Mouse (Mus musculus): Measurements from ENCODE around the gene Filip1. TPM values are rescaled to one million over a fixed set of nuclear protein-coding genes. Genes with fewer than 3 reads are reported as not detected.
A peak's percentile ranks its signal among the peaks of the same experiment; 100 is the strongest.

The Filip1 gene
- polyA plus RNA-seq, 1 experiment from 2014 or later: 4.0 TPM

- H3K27ac ChIP-seq (ENCODE audit: low read length): no peak overlapping the region
- H3K4me3 ChIP-seq (ENCODE audit: low read depth, low read length): no peak overlapping the region
- no peak overlapping the region for H3K4me2 ChIP-seq (ENCODE audit: low read length)
- H3K4me1 ChIP-seq (ENCODE audit: control insufficient read depth, insufficient read depth, low read length): no peaks in the 10 kb centered on the region
- no peaks in the 10 kb centered on the region for H3K27me3 ChIP-seq (ENCODE audit: control insufficient read depth, insufficient read depth, low read depth, low read length)
- no peaks in the 10 kb centered on the region for H3K9me3 ChIP-seq (replicated peaks; ENCODE audit: control insufficient read depth, low read length, poor library complexity, severe bottlenecking)
- H3K9ac ChIP-seq (ENCODE audit: low read depth, low read length): no peak overlapping the region
- H3K36me3 ChIP-seq (ENCODE audit: control insufficient read depth, insufficient read depth, low read length): no peaks in the 10 kb centered on the region
- WGBS: 65% methylated on average over 10 of the region's 10 CpGs
- peak; percentile 67; the same call in 1 of the 2 replicates for ATAC-seq
Measured at GRCm38 (mm10) chr9:79918325-79919117, 94.1 kb downstream of the Filip1 start.

DNA sequence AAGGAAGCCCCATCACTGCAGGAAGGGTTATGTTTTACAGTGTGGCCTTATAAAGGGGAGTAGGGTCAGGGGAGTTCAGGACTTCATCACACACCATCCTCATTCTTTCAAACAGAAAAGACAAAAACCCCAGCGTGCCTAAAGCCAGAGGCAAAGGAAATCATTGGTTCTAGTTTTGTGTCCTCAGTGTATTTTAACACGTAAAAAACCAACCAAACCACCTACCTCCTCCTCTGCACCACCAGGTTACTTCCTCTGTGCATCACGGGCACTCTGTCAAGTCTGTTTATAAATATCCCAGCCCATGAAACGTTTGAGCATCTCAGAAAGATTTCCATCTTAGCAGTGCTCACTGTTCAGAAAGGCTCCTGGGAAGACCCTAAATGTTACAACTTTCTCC is 98.4 kb downstream of the Filip1 start:
- no peak for ATAC-seq
- no peak overlapping the region for H3K4me3 ChIP-seq (ENCODE audit: low read depth, low read length)
- 47% methylated on average over 4 of the region's 4 CpGs for WGBS

DNA sequence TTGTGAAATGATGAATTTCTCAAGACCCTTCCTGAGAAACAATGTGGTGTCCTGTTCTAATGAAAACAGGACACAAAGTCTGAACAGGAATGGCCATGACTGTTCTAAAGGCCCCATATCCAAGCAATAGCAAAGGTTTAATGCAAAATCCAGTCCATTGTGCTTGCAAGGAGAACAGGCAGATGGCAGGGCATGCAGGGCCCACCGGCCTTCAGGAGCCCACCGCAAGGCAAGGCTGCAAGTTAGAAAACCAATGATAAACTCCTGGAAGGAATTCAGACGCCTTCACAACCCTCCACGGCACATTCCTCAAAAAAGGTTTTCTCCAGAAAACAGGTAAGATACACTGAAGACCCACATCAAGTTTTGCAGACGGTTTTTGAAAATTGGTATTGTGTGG is 99.7 kb downstream of the Filip1 start:
- Histone ChIP-seq H3K9ac (ENCODE audit: low read depth, low read length) (no peak overlapping the region), H3K4me3 (ENCODE audit: low read depth, low read length) (no peak overlapping the region), H3K27me3 (ENCODE audit: control insufficient read depth, insufficient read depth, low read depth, low read length) (no peaks in the 10 kb centered on the region), H3K4me2 (ENCODE audit: low read length) (no peak overlapping the region), H3K4me1 (ENCODE audit: control insufficient read depth, insufficient read depth, low read length) (no peaks in the 10 kb centered on the region), H3K9me3 (replicated peaks; ENCODE audit: control insufficient read depth, low read length, poor library complexity, severe bottlenecking) (no peaks in the 10 kb centered on the region), H3K27ac (ENCODE audit: low read length) (no peak overlapping the region), H3K36me3 (ENCODE audit: control insufficient read depth, insufficient read depth, low read length) (no peaks in the 10 kb centered on the region)
- WGBS: 87% methylated on average over 5 of the region's 5 CpGs
- no peak for ATAC-seq

More for the DNA sequence above, 98.4 kb downstream of the Filip1 start:
- no peaks in the 10 kb centered on the region for H3K36me3 ChIP-seq (ENCODE audit: control insufficient read depth, insufficient read depth, low read length)
- H3K9me3 ChIP-seq (replicated peaks; ENCODE audit: control insufficient read depth, low read length, poor library complexity, severe bottlenecking): no peaks in the 10 kb centered on the region
- H3K4me2 ChIP-seq (ENCODE audit: low read length): no peak overlapping the region
- no peak overlapping the region for H3K9ac ChIP-seq (ENCODE audit: low read depth, low read length)
- no peak overlapping the region for H3K27ac ChIP-seq (ENCODE audit: low read length)
- no peaks in the 10 kb centered on the region for H3K4me1 ChIP-seq (ENCODE audit: control insufficient read depth, insufficient read depth, low read length)
- no peaks in the 10 kb centered on the region for H3K27me3 ChIP-seq (ENCODE audit: control insufficient read depth, insufficient read depth, low read depth, low read length)

- Histone ChIP-seq H3K27me3 (ENCODE audit: control insufficient read depth, insufficient read depth, low read depth, low read length) (no peaks in the 10 kb centered on the region), H3K4me1 (ENCODE audit: control insufficient read depth, insufficient read depth, low read length) (no peaks in the 10 kb centered on the region), H3K4me3 (ENCODE audit: low read depth, low read length) (no peak overlapping the region), H3K27ac (ENCODE audit: low read length) (no peak overlapping the region), H3K4me2 (ENCODE audit: low read length) (no peak overlapping the region), H3K9ac (ENCODE audit: low read depth, low read length) (no peak overlapping the region), H3K36me3 (ENCODE audit: control insufficient read depth, insufficient read depth, low read length) (no peaks in the 10 kb centered on the region), H3K9me3 (replicated peaks; ENCODE audit: control insufficient read depth, low read length, poor library complexity, severe bottlenecking) (no peaks in the 10 kb centered on the region)
- no peak for ATAC-seq
- WGBS: 96% methylated on average over 3 of the region's 3 CpGs
Measured at GRCm38 (mm10) chr9:79910166-79910565, 102.5 kb downstream of the Filip1 start.

GRCm38 (mm10) chr9:79898815-79899214 is 113.8 kb downstream of the Filip1 start:
- Histone ChIP-seq H3K4me2 (ENCODE audit: low read length) (no peak overlapping the region), H3K27ac (ENCODE audit: low read length) (no peak overlapping the region), H3K27me3 (ENCODE audit: control insufficient read depth, insufficient read depth, low read depth, low read length) (no peaks in the 10 kb centered on the region), H3K4me3 (ENCODE audit: low read depth, low read length) (no peak overlapping the region), H3K36me3 (ENCODE audit: control insufficient read depth, insufficient read depth, low read length) (no peaks in the 10 kb centered on the region), H3K9ac (ENCODE audit: low read depth, low read length) (no peak overlapping the region), H3K9me3 (replicated peaks; ENCODE audit: control insufficient read depth, low read length, poor library complexity, severe bottlenecking) (no peaks in the 10 kb centered on the region), H3K4me1 (ENCODE audit: control insufficient read depth, insufficient read depth, low read length) (no peaks in the 10 kb centered on the region)
- WGBS: 86% methylated on average over 3 of the region's 3 CpGs
- ATAC-seq: no peak

GRCm38 (mm10) chr9:79894665-79895064 is 118.0 kb downstream of the Filip1 start:
- no peaks in the 10 kb centered on the region for H3K9me3 ChIP-seq (replicated peaks; ENCODE audit: control insufficient read depth, low read length, poor library complexity, severe bottlenecking)
- no peaks in the 10 kb centered on the region for H3K27me3 ChIP-seq (ENCODE audit: control insufficient read depth, insufficient read depth, low read depth, low read length)
- no peak for ATAC-seq
- no peak overlapping the region for H3K4me3 ChIP-seq (ENCODE audit: low read depth, low read length)
- H3K4me1 ChIP-seq (ENCODE audit: control insufficient read depth, insufficient read depth, low read length): peaks cover 4% of the 10 kb centered on the region; the same call in 1 of the 2 replicates
- no peak overlapping the region for H3K9ac ChIP-seq (ENCODE audit: low read depth, low read length)
- no peak overlapping the region for H3K27ac ChIP-seq (ENCODE audit: low read length)
- 87% methylated on average over 5 of the region's 5 CpGs for WGBS
- H3K4me2 ChIP-seq (ENCODE audit: low read length): no peak overlapping the region
- H3K36me3 ChIP-seq (ENCODE audit: control insufficient read depth, insufficient read depth, low read length): no peaks in the 10 kb centered on the region

GRCm38 (mm10) chr9:79893841-79894612 is 118.6 kb downstream of the Filip1 start:
- Histone ChIP-seq H3K27ac (ENCODE audit: low read length) (no peak overlapping the region), H3K4me1 (ENCODE audit: control insufficient read depth, insufficient read depth, low read length) (peaks cover 4% of the 10 kb centered on the region; the same call in 1 of the 2 replicates), H3K27me3 (ENCODE audit: control insufficient read depth, insufficient read depth, low read depth, low read length) (no peaks in the 10 kb centered on the region), H3K9me3 (replicated peaks; ENCODE audit: control insufficient read depth, low read length, poor library complexity, severe bottlenecking) (no peaks in the 10 kb centered on the region), H3K4me3 (ENCODE audit: low read depth, low read length) (no peak overlapping the region), H3K36me3 (ENCODE audit: control insufficient read depth, insufficient read depth, low read length) (no peaks in the 10 kb centered on the region), H3K9ac (ENCODE audit: low read depth, low read length) (no peak overlapping the region), H3K4me2 (ENCODE audit: low read length) (no peak overlapping the region)
- 78% methylated on average over 4 of the region's 4 CpGs for WGBS
- ATAC-seq: no peak

DNA sequence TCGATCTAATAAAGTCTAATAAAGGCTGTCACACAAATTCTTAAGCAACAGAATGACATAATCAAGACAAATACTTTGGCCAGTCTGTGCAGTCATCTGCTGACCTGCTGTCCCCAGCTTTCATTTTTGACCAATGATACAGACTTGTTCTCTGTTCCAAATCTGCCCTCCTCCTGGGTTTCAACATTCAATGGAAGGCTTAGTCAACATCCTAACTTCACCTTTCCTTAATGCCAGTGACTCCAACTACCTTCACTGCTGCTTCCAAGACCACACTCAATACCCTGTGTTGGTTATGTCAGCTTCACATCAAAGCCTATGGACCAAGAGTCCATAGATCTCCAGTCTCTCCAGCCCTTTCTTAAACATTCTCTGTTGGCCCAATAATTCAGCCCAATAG is 120.5 kb downstream of the Filip1 start:
- Histone ChIP-seq H3K4me3 (ENCODE audit: low read depth, low read length) (no peak overlapping the region), H3K9me3 (replicated peaks; ENCODE audit: control insufficient read depth, low read length, poor library complexity, severe bottlenecking) (no peaks in the 10 kb centered on the region), H3K36me3 (ENCODE audit: control insufficient read depth, insufficient read depth, low read length) (no peaks in the 10 kb centered on the region), H3K4me2 (ENCODE audit: low read length) (no peak overlapping the region), H3K9ac (ENCODE audit: low read depth, low read length) (no peak overlapping the region), H3K27me3 (ENCODE audit: control insufficient read depth, insufficient read depth, low read depth, low read length) (no peaks in the 10 kb centered on the region), H3K4me1 (ENCODE audit: control insufficient read depth, insufficient read depth, low read length) (peaks cover 4% of the 10 kb centered on the region; the same call in 1 of the 2 replicates), H3K27ac (ENCODE audit: low read length) (no peak overlapping the region)
- ATAC-seq: no peak
- 100% methylated on average over 1 of the region's 1 CpGs for WGBS

- Histone ChIP-seq H3K9ac (ENCODE audit: low read depth, low read length) (no peak overlapping the region), H3K36me3 (ENCODE audit: control insufficient read depth, insufficient read depth, low read length) (no peaks in the 10 kb centered on the region), H3K9me3 (replicated peaks; ENCODE audit: control insufficient read depth, low read length, poor library complexity, severe bottlenecking) (no peaks in the 10 kb centered on the region), H3K27me3 (ENCODE audit: control insufficient read depth, insufficient read depth, low read depth, low read length) (no peaks in the 10 kb centered on the region), H3K4me2 (ENCODE audit: low read length) (no peak overlapping the region), H3K4me1 (ENCODE audit: control insufficient read depth, insufficient read depth, low read length) (peaks cover 4% of the 10 kb centered on the region; the same call in 1 of the 2 replicates), H3K4me3 (ENCODE audit: low read depth, low read length) (no peak overlapping the region), H3K27ac (ENCODE audit: low read length) (no peak overlapping the region)
- 7% methylated on average over 4 of the region's 4 CpGs for WGBS
- ATAC-seq: no peak
Measured at GRCm38 (mm10) chr9:79890488-79890887, 122.2 kb downstream of the Filip1 start.
